Mouse (Mus musculus): ENCODE measurements around the gene Itgam.
"Not testable (repeated sequence)": the region's sequence is repeated elsewhere in the genome, so short reads cannot be mapped to it uniquely, and the experiment has no call there.

Gene Itgam

DNA sequence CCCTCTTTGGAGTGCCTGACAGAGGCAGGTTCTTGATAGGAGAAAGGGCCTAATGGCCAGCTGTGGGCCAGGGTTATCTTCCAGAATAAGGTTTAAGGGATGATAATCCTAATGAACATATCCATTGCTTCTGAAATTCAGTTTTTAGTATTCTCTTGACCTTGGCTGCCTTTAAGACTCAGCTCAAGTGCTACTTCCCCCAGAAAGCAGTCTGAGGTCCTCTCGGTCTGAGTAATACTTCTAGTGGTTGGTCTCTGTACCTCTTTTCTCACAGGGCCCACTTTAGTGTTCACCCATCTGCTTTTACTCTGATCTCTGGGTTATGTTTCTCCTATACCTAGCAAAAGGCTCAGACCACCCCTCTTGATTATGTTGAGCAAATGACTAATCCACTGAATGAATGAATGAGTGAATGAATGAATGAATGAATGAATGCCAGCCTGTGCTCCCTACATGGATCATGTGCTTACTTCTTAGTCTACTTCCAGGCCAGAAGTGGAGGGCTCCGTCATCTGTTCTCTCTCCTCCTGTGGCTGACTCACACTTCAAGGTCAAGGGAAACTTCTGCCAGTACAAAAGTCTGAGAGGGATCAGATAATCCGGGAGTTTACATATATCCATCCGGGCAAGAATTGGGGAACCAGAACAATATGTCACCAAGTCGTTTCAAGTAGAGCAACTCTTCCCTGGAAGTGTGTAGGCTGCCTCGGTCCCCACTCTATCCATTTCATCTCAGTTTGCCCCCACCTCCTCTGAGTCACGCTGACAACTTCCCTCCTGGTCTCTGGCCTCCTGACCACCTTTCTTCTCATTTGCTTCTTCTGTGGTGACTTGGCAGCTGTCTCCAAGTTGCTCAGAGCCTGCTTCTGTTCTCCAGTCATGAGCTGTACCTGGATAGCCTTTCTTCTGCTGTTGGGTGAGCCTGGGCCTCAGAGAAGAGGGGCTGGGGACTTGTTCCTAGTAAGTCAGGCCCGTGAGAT is 66.6 kb downstream of the Itgam start, which contains the start of gene Itgax:
Gene Itgax, plus strand, starts transcription at position 807 of the 980 bp plus-strand sequence.
- in situ Hi-C loops (cut with MboI, MseI), result no loop called here

DNA sequence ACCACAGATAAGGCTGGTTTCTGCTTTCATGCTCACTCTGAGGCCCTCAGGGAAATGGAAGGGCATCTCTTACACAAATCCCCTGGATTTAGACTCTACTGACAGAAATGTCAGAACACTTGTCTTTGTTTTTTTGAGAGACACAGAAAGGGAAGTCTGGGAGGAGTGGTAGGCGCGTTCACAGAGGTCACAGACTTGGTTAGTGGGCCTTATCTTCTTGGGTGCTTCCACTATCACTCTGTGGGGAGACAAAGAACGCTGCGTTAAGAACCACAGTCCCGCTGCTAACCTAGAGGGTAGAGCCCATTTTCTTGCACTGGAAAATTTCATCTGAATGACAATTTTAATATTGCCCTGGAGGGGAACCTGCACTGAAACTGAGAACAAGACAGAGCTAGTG is 69.7 kb downstream of the Itgam start:
- in situ Hi-C loops (cut with MboI, MseI), result no loop called here

DNA sequence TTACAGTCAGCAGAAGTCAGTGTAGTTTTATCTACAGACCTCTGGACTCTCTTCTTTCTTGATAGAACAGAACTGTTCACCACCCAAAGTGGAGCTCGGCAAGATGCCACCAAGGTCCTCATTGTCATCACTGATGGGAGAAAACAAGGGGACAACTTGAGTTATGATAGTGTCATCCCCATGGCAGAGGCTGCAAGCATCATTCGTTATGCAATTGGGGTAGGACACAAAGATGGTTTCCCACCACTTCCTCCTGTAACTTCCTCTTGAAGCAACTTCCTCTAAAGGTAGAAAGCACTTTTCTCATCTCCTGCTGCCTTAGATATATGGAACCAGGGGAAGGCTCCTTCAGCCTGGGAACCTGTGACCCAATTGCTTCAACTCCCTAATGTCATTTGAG is 71.2 kb downstream of the Itgam start:
- in situ Hi-C loops (cut with MboI, MseI), result no loop called here

DNA sequence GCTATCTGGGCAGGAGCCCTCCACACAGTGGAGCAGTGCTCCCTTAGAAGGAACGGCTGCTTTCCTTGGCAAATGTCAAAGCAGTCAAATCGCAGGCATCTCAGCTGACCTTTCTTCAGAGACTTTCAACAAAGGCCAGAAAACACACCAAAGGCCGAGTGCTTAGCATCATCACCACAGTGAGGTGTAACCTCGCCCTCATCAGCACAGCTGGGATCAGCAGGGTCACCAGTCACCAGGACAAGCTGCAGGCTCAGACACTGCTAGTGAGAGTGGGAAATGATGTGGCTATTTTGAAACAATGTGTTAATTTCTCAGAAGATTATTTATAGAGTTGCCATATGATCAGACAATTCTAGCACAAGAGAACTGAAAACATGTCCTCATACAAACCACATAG is 74.5 kb downstream of the Itgam start:
- in situ Hi-C loops (cut with MboI, MseI), result no loop called here

DNA sequence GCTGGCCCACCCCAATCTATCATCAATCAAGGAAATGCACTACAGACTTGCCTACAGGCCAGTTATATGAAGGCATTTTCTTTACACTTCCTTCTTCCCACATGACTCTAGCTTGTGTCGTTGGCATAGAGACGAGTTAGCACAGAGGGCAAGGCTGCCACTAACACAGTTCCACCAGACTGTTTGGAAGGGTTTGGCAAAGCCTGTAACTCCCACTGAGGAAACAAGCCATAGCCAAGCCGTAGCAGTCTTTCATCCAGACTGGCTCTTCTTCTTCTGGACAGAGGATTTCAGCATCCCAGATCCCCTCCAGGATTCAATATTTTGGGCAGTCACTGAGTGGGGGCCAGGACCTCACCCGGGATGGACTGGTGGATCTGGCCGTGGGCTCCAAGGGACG is 77.2 kb downstream of the Itgam start:
- in situ Hi-C loops (cut with MboI, MseI), result no loop called here

DNA sequence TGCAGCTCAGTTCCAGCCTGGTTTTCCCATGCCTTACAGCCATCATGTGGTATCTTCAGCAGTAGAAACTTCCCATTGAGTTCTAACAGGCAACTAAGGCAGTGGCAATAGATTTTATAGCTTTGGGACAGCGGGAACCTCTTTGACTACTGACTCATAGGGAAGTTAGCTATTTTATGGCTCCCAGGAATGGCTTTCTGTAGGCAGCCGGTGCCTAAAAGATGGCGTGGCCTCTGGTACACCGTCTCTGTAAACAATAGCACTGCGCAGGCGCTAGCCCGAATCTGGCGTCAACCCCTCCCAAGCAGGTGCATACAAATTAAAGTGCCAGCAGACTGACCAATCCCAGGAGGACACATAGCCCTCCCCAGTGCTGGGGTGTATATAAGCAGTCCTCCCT is 88.5 kb downstream of the Itgam start:
- in situ Hi-C loops (cut with MboI, MseI), result no loop called here

DNA sequence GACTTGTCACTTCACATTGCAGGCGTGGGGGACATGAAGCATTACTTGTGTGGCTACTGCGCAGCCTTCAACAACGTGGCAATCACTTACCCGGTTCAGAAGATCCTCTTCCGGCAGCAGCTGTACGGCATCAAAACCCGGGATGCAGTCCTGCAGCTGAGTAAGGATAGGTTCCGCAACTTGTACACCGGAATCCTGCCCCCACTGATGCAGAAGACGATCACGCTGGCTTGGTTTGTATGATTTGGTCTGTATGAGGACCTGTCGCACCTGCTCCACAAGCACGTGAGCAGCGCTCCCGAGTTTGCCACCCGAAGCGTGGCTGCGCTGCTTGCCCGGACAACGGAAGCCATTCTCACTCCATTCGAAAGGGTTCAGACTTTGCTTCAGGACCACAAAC is 91.6 kb downstream of the Itgam start, which contains the start of gene Itgad:
Gene Itgad, plus strand, starts transcription at position 301 of the 400 bp plus-strand sequence.
- in situ Hi-C loops (cut with MboI, MseI), result no loop called here

DNA sequence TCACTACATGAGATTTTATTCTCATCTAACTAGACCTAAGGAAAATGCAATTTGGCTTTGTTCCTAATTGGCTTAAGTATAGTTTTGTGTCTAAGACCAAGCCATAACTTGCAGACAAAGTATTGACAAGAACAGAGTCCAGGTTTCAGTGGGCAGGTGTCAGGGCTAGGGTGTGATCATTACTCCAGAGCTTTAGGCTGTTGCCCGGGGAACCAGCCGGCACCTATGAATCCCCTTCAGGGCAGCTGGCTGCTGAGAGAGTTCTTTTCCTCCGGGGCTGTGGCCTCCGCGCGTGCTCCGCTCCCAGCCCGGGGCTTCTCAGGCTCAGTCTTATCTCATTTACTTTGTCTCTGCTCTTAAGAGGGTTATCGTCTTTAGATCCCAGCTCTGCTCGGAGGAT is 92.5 kb downstream of the Itgam start:
- in situ Hi-C loops (cut with MboI, MseI), result no loop called here

DNA sequence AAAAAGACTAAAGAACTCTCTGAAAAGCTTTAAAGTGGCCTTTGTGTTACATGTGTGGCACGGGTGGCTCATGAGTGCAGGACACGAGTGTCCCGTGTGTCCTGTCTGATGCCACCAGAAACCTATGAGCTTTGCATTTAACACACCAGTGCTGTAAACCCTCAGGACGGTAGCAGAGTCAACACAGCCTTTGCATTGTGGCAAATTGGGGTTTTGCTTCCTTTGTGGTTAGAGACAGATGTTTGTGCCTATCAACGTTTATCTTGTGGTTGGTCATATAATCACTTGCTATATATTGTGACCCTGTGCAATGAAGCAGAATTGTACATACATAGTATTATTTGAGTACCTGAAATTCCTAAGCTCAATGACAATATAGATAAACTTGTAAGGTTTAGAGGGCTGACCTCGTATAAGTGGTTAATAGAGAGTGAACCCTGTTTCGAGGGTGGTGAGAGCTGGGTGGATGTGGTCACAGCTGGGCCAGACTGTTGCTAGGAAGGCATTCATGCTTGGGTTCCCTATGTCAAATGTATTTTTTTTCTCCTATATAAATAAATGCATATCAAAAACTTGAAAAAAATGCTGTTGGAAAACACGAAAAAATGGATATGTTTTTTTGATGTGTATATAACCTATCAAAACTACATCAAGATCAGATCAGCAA is 96.4 kb downstream of the Itgam start:
- in situ Hi-C loops (cut with MboI, MseI), result not testable (repeated sequence)

DNA sequence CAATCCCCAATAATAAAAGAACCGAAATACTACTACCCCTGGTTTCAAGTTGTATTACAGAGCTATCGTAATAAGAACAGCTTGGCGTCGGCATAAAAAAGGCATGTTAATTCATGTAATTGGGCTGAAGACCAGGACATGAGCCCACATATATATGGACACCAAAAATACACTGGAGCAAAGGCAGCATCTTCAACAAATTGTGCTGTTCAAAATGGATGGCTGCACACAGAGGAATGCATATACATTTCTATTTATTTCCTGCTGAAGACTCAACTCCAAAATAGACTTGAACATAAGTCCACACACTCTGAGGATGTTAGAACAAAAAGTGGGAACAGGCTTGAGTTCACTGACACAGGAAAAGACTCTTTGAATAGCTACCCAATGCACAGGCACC is 101.6 kb downstream of the Itgam start:
- in situ Hi-C loops (cut with MboI, MseI), result no loop called here

DNA sequence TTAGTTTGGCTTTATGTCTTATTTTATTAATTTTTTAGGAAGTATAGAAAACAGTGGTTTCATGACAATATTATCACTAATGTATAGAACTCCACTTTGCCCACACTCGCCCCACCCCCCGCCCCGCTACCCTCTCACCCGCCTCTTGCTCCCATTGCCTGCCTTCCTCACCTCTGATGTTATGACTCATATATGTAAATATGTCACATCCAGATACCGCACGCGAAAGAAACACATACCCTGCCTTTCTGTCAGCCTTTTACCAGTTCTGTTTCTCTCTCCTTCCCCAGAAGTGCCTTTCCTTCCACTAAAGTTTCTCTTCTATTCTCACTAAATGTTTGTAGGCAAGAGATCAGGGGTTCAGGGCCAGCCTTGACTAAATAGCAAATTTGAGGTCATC is 104.0 kb downstream of the Itgam start:
- in situ Hi-C loops (cut with MboI, MseI), result no loop called here

Measured in T-helper 2 cell (primary cell).